Mouse (Mus musculus): Measurements from ENCODE around the gene 4930523C07Rik.

Gene 4930523C07Rik

GRCm38 (mm10) chr1:160045971-160046370 lies 1.8 kb downstream of the 4930523C07Rik start:
- no peak for DNase-seq (ENCODE audit: low spot score in 2 of 2)

- DNase-seq (ENCODE audit: low spot score in 2 of 2): no peak
Observed at GRCm38 (mm10) chr1:160046786-160047185, 2.6 kb downstream of the 4930523C07Rik start.

- no peak for DNase-seq (ENCODE audit: low spot score in 2 of 2)
Observed at GRCm38 (mm10) chr1:160047481-160047931, 3.3 kb downstream of the 4930523C07Rik start.

GRCm38 (mm10) chr1:160049131-160049880 lies 5.1 kb downstream of the 4930523C07Rik start:
- DNase-seq (ENCODE audit: low spot score in 2 of 2): no peak

GRCm38 (mm10) chr1:160050898-160051297 lies 6.7 kb downstream of the 4930523C07Rik start:
- no peak for DNase-seq (ENCODE audit: low spot score in 2 of 2)

GRCm38 (mm10) chr1:160052556-160053315 lies 8.6 kb downstream of the 4930523C07Rik start:
- DNase-seq (ENCODE audit: low spot score in 2 of 2): no peak

GRCm38 (mm10) chr1:160053510-160054305 lies 9.5 kb downstream of the 4930523C07Rik start:
- DNase-seq (ENCODE audit: low spot score in 2 of 2): no peak

GRCm38 (mm10) chr1:160054366-160055078 lies 10.3 kb downstream of the 4930523C07Rik start:
- DNase-seq (ENCODE audit: low spot score in 2 of 2): no peak

GRCm38 (mm10) chr1:160057657-160058056 lies 13.5 kb downstream of the 4930523C07Rik start:
- no peak for DNase-seq (ENCODE audit: low spot score in 2 of 2)

GRCm38 (mm10) chr1:160059908-160060307 lies 15.7 kb downstream of the 4930523C07Rik start:
- no peak for DNase-seq (ENCODE audit: low spot score in 2 of 2)

GRCm38 (mm10) chr1:160060542-160060941 lies 16.4 kb downstream of the 4930523C07Rik start:
- DNase-seq (ENCODE audit: low spot score in 2 of 2): no peak

- no peak for DNase-seq (ENCODE audit: low spot score in 2 of 2)
Observed at GRCm38 (mm10) chr1:160061321-160061720, 17.1 kb downstream of the 4930523C07Rik start.

- DNase-seq (ENCODE audit: low spot score in 2 of 2): no peak
Observed at GRCm38 (mm10) chr1:160061725-160062366, 17.7 kb downstream of the 4930523C07Rik start.

GRCm38 (mm10) chr1:160064547-160065144 lies 20.5 kb downstream of the 4930523C07Rik start:
- no peak for DNase-seq (ENCODE audit: low spot score in 2 of 2)

GRCm38 (mm10) chr1:160078882-160079661 lies 34.9 kb downstream of the 4930523C07Rik start:
- DNase-seq (ENCODE audit: low spot score in 2 of 2): no peak

- peak; percentile 31 to 77 for DNase-seq (ENCODE audit: low spot score in 2 of 2)
Observed at GRCm38 (mm10) chr1:160080800-160081436, 36.7 kb downstream of the 4930523C07Rik start.

GRCm38 (mm10) chr1:160082647-160083046 lies 38.5 kb downstream of the 4930523C07Rik start:
- no peak for DNase-seq (ENCODE audit: low spot score in 2 of 2)

GRCm38 (mm10) chr1:160084239-160084638 lies 40.1 kb downstream of the 4930523C07Rik start:
- no peak for DNase-seq (ENCODE audit: low spot score in 2 of 2)

GRCm38 (mm10) chr1:160086651-160087050 lies 42.5 kb downstream of the 4930523C07Rik start:
- no peak for DNase-seq (ENCODE audit: low spot score in 2 of 2)

All from frontal cortex, postnatal 10 days (tissue).